Mouse (Mus musculus) MEL-GATA-1-ER (cell line): ENCODE measurements around the gene Rerg.
"Not testable (repeated sequence)": the region's sequence is repeated elsewhere in the genome, so short reads cannot be mapped to it uniquely, and the experiment has no call there.

Experiments
- DNase-seq: peaks from one replicate; pipeline ENCODE4 v3.0.0-alpha.2; 2012; ENCODE audit warnings: low read depth; ENCODE audit errors: extremely low read depth

The Rerg gene

DNA sequence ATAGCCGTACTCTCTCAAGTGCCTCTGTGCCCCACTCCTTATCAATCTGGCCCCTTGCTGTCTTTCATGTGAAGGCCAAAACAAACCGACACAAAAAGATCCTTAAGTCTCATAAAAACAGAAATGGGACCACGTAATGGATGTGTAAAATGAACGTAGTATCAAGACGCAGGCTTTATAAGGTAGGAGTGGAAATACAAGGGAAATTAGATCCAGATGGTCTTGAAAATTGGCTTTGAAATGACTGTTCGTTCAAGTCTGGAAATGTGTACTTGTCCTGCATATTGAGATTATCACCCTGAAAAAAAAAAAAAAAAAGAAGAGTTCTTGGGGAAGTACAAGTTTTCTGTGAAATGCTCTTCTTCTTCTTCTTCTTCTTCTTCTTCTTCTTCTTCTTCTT is 90.6 kb downstream of the Rerg start:
- no peak for DNase-seq

DNA sequence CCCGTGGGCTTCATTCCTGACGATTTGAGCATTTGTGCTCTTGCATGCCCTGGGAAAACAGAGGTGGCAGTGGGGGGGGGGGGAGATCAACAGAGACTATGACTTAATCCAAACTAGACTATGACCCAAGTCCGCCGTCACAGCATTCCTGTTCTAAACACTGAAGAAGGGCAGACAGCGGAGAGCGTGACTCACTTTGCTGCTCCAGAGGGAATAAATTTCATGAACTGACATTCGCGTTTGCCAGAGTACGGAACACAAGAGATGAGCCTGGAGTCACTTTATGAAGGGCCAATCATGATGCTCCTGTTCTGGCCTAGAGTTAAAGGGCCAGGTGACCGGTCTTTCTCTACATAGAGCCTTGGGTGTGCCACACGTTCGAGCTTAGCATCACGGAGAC is 93.6 kb downstream of the Rerg start:
- no peak for DNase-seq

GRCm38 (mm10) chr6:137076225-137076624 is 94.1 kb downstream of the Rerg start:
- DNase-seq, result no peak

- no peak for DNase-seq
Measured at GRCm38 (mm10) chr6:137072256-137072655, 98.0 kb downstream of the Rerg start.

GRCm38 (mm10) chr6:137071466-137071865 is 98.8 kb downstream of the Rerg start:
- no peak for DNase-seq

DNA sequence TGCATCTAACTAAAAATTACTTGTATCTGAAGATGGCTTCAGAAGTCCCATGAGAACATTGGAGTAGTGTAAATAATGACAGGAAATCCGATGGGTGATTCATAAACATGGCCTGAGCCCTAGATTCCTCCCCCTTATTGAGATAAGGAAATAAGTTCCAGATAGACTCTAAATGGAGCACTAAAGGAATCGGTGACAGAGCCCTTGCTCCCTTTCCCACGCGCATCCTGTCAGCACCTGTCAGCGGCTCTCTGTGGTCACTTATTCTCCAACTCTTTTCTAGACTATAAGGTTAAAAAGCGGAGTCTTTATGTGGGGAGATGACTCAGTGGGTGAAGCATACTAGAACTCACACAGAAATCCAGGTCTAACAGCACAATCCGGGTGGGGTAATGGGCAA is 104.8 kb downstream of the Rerg start:
- DNase-seq, result no peak

- no peak for DNase-seq
Measured at GRCm38 (mm10) chr6:137064786-137065185, 105.5 kb downstream of the Rerg start.

DNA sequence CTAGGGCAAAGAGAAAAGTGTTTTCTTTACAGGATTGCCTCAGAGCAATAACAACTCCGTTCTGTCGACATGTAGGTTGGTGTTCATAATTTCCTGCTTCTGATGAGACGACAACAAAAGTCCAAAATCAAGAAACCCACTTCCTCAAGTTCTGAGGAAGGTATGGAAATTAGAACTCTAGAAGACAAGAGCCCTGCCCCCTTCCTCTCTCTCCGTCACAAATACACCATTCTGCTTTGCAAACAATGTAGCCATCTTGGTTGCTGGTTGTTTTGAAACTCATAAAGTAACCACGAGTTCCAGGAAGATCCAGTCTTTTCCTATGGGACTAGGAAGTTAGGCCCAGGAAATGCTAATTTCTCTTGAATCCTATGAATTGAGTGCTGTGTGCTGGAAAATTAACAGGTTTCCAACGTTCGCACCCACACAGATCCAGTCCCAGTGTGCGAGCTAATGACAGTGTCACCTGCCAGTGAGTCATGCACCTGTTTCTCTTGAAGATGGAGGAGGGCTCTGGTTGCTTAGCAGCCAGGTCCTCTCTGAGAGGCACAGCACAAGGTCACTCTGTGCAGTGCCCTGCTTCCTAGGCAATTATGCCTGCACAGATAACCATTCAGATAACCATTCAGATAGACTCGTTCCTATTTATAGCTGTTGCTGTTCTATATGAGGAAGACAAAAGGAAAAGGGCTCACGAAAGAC is 106.9 kb downstream of the Rerg start:
- DNase-seq, result no peak

GRCm38 (mm10) chr6:137061880-137062531 is 108.3 kb downstream of the Rerg start:
- DNase-seq, result no peak

GRCm38 (mm10) chr6:137060595-137060994 is 109.7 kb downstream of the Rerg start:
- no peak for DNase-seq

DNA sequence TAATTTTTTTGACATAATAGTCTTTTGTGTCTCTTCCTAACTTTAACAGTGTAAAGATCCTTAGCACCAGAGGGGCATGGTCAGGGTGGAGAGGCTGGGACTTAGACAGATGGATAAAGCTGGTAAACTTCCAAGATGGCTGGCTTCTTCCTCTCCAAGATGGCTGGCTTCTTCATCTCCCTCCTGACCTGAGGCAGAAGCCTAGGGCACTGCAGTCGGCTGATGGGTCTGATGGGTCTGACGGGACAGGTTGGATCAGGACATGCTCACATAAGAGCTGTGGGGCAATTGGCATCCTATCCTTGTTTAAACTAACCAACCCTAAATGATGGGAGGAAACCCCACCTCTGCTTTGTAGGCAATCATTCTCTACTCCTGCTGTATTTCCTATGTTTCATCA is 112.0 kb downstream of the Rerg start:
- no peak for DNase-seq

DNA sequence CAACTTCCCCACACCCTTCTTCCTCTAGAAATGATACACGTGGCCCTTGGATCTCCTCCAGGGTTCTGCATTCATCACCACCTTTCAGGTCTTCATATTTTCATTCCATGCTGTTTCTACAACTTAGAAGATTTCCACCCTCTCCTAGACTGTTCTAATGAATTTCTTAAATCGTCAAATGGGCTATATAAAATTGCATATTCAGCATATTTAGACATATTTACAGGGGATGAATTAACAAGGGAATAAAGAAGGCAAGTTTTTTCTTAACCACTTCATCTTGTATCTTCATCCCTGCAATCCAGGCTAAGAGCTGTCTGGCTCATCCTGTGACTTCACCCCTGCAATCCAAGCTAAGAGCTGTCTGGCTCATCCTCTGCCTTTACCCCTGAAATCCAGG is 116.2 kb downstream of the Rerg start:
- no peak for DNase-seq

DNA sequence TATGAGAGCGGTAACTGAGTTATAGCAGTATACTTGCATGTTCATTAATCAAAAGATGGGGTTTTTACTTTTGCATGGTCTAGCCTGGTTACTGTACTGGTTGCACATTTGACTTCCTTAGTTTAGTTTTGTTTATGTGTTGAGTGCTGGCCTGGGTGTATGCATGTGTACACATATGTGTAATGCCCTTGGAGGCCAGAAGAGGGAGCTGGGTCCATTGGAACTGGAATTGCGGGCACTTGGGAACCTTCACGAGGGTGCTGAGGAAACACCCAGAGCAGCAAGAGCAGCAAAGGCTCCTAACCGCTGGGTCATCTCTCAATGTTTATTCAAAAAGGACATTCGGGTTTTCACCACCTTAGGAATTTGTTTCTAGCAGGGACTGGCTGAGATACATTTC is 116.8 kb downstream of the Rerg start:
- no peak for DNase-seq

- DNase-seq, result no peak
Measured at GRCm38 (mm10) chr6:137053006-137053405, 117.3 kb downstream of the Rerg start.

DNA sequence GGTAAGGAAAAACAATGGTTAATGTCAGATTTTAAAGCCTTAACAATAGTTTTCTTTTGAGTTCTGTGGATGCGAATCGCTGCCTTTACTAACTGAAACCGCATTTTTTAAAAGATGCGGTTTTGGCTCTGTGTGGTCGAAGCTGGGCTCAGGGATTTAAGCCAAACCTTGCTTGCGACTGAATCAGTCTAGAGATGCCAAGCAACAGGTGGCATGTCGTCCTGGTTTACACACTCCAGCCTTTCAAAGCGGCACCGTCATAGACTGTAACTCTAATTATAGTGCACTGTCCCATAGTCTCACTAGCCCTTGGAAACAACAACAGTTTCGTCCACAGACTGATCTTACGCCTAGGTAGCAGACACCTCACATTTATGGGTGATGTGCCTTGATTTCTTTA is 123.3 kb downstream of the Rerg start:
- no peak for DNase-seq

GRCm38 (mm10) chr6:137045011-137045504 is 125.2 kb downstream of the Rerg start:
- no peak for DNase-seq

GRCm38 (mm10) chr6:137035611-137036395 is 134.5 kb downstream of the Rerg start:
- not testable (repeated sequence) for DNase-seq

DNA sequence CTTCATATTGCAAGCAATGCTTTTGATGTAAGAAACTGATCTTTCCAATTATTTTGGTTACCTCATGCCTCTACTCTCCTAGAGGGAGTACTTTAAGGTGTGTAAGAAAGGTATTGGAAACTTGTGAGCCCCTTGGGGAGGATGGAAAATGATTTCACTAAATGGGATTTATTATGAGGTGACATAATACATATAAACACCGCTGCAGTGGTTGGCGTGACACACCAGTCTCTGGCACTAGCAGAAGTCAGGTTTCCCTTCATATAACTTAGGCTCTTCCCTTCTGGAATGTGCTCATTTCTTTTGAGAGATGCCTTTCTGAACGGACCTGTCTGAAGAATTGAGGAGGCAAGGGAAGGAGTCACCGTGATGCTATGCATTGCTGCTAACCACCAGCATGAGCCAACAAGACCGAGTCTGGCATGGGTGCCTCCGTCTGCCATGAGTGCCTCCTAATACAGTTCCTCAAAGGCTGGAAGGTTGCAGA is 139.6 kb downstream of the Rerg start:
- DNase-seq, result no peak

DNA sequence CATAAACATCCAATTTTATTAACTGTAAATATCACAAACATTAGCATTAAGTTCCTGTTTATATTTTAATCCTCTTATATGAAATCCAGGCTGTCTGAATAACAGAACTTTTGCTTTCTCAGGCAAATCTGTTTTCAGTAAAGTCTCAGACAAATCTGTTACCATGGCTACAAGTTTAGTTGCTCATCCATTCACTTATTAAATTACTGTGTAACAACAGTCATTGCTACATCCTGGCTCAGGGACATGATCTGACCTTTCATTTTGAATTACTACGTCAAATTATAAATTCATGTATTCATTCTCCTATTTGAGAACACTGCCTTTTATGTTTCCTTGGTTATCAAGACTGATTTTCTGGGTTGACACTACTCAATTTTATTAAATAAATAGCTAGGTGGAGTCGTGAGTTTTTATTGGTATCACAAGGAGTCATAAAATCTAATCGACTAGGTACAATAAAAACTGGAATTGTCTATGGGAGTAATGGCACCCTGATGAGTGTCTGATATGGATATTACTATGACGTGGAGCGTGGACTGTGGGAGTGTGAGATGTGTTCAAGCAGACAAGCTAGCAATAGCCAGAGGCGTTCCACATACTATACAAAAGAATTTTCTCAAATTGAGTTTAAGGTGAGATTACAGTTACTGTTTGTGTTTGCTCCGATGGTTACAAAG is 140.2 kb downstream of the Rerg start:
- DNase-seq, result no peak

- DNase-seq, result no peak
Measured at GRCm38 (mm10) chr6:137025461-137025860, 144.8 kb downstream of the Rerg start.

GRCm38 (mm10) chr6:137024541-137024940 is 145.8 kb downstream of the Rerg start:
- no peak for DNase-seq
